Mouse (Mus musculus) embryo, embryonic 9.5 days (tissue): Measurements from ENCODE around the gene Skp1a.
"Not testable (repeated sequence)": the region's sequence is repeated elsewhere in the genome, so short reads cannot be mapped to it uniquely, and the experiment has no call there.

ENCODE experiments used
- DNase-seq: peaks from one replicate; pipeline ENCODE4 v3.0.0-alpha.2; 2017; ENCODE audit errors: extremely low spot score

The Skp1a gene

DNA sequence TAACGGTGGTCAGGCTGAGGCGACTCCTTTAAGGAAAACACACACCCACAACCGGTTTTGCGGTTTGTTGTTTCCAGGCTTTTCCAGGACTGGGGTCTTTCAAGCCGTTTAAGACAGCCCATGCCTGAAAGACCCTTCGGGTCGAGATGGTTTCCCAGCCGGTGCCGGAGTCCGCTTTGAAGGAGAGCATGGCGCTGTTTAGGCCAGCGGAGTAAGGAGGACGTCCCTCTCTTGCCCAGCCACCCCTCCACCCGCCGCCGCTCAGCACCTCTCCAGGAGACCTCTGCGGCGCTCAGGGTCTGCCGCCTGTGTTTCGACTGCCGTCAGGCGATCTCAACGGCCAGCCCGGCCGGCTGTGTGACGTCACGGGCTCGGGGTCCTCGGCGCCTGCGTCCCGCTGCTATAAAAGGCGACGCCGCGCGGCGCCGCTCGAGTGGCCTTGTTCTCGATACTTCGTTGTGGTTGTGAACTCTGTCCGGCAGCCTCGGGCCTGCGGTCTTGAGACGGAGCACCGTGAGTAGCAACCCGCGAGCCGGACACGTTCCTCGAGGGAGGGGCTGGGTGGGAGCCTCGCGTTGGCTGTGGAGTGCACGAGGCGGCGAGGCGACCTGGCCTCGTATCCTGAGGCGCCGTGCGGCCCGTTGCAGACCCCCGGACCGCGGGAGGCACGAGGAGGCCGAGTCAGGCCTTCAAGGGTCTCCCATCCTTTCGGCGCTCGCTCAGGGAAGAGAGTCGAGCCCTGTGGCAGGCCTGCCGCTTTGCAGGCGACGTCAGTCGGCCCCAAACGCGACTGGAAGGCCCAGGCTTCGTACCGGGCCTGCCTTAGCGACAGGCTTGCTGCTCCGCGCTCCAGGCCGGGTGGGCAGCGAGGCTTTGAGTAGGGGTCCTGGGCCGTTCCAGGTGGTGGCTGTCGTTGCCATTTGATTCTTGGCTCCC lies at the start of gene Skp1a:
Skp1a (plus strand) TSS at position 390 of the 936 bp plus-strand sequence.
- DNase-seq, result peak; percentile 93

DNA sequence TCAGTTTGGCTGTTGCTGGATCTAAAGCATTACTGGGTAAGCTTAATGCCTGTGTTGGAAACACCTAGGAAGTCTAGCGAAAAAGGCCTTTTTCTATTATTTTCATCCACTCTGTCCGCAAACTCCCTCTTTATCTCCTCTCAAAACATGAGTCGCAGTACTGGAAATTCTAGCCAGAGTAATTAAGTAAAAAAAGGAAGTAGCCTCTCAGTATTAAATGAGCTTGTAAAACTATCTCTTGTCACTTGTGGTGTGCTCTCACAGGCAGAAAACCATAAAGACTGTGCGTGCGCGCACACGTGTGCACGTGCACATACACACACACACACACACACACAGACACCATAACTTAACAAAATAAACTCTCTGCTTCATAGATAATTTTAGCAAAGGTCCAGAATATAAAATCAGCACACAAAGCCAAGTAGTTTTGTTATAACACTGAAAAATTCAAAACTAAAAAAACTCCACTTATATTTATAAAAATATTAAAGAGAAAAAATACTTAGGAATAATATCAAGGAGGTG lies 35.2 kb upstream of the Skp1a start:
- not testable (repeated sequence) for DNase-seq

DNA sequence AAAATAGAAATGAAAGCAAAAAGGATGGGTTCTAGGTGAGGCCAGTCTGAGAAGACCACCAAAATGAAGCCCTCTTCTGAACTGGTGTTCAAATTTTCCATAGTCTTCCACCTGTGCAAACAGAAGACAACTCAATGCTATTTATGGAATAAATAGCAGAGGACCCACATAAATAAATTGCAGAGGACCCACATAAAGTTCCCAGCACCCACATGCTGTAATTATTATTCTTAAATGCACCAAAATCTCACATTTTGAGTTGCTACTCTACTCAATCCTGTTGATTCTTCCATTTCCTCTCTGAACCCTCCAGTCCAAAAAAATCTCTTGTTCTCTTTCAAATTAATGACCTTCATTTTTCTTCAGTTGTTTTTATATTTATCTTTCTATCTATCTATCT lies 17.9 kb upstream of the Skp1a start, which contains the start of gene Olfr1371:
Olfr1371 (minus strand) TSS at position 101 of the 400 bp plus-strand sequence.
- DNase-seq, result no peak

DNA sequence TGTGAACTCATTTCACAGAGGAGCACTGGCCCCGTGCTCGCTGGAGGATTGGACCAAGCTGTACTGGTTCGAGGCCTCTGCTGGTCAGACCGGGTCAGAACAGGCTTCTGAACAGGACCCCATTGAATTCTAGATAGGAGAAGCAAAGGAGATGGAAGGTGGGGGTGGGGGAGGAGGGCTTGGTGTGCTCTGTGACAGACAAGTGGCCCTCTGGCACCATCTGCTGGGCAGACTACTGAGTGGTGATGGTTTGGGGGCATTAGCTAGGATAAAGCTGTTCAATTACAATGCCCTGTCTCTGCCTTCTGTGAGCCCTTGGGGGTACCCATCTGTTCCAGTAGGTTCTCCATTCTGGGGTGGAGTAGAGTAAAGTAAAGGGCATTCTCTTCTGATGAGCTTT lies 11.5 kb upstream of the Skp1a start:
- peak; percentile 66 for DNase-seq

DNA sequence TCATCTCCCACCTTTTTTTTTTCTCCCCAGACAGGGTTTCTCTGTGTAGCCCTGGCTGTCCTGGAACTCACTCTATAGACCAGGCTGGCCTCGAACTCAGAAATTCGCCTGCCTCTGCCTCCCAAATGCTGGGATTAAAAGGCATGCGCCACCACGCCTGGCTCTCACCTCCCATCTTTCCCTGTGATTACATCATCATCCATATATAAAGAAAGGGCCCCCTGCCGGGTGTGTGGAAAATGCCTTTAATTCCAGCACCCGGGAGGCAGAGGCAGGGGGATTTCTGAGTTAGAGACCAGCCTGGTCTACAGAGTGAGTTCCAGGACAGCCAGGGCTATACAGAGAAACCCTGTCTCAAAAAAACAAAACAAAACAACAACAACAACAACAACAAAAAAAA lies 9.9 kb upstream of the Skp1a start:
- not testable (repeated sequence) for DNase-seq

DNA sequence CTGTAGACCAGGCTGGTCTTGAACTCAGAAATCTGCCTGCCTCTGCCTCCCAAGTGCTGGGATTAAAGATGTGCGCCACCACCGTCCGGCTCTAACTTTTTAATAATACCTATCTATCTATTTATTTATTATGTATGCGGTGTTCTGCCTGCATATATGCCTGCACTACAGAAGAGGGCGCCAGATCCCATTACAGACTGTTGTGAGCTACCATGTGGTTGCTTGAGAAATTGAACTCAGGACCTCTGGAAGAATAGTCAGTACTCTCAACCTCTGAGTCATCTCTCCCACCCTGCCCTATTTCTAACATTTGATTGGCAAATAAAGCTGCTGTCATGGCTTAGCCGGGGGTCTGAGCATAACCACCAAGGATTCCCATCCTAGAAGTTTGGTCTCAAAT lies 8.9 kb upstream of the Skp1a start:
- DNase-seq, result no peak

DNA sequence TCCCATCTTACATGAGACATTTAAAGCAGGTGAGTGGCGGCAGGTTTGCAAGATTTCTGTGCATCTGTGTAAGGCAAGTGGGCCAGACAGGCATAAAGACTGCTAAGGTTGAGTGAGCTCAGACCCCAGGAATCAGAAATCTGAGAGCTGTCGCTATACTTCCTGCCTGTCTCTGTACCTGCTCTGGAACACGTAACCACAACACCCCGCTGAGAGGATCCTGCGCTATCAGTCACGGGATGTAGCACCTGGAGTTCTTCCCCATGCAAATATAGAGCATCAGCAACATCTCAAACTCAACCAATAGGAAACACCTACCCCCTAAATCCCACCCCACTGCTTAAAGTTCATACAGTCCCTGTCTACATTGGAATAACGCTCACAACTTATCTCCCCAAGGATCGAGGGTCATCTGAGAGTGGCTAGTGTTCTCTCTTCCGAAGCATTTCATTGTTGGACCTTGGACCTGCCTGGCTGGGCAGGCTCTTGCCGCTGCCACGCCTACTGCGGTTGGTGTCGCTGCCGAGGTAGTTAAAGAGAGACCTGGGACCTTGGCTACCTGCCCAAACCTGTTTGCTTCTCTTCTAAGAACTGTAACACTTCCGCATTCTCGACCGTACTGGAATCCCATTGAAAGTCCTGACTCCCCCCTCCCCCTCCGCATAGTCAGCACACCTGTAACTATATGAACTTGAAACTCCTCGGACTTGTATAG lies 7.7 kb upstream of the Skp1a start:
- no peak for DNase-seq

DNA sequence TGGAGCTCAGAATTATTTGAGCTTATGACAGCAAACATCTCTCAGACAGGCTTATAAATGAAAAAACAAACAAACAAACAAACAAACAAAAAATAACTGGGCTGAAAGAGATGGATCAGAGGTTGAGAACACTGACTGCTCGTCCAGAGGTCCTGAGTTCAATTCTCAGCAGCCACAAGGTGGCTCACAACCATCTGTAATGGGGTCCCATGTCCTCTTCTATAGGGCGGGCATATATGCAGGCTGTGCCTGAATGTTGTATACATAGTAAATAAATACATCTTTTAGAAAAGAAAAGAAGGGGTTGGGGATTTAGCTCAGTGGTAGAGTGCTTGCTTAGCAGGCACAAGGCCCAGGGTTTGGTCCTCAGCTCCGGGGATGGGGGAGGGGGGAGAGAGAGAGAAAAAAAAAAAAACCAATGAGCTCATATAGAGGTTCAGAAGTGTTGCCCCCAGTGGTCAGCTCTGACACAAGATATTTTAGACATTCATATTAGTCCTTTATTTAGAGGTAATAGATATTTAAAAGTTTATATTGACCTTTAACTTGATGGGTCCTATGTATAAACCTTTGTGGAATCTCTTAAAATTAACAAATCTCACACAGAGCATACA lies 5.7 kb upstream of the Skp1a start:
- no peak for DNase-seq

DNA sequence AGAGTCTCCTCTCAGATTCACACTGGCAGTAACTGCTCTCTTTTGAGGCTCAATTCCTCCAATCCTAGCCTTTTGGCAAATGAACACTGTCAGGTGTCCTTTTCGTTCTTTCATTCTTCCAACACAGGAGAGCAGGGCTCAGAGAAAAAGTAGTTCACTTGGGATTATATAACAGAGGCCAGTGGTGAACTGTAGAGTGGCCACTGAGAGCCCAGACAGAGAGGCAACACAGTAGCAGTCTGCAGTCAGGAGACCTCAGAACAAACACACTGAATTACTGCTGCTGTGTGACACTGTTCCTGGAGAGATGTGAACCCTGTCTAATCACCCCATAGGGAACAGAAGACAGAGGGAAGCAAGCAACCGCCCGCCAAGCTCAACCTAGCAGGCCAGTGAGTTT lies 4.7 kb upstream of the Skp1a start:
- DNase-seq, result no peak

DNA sequence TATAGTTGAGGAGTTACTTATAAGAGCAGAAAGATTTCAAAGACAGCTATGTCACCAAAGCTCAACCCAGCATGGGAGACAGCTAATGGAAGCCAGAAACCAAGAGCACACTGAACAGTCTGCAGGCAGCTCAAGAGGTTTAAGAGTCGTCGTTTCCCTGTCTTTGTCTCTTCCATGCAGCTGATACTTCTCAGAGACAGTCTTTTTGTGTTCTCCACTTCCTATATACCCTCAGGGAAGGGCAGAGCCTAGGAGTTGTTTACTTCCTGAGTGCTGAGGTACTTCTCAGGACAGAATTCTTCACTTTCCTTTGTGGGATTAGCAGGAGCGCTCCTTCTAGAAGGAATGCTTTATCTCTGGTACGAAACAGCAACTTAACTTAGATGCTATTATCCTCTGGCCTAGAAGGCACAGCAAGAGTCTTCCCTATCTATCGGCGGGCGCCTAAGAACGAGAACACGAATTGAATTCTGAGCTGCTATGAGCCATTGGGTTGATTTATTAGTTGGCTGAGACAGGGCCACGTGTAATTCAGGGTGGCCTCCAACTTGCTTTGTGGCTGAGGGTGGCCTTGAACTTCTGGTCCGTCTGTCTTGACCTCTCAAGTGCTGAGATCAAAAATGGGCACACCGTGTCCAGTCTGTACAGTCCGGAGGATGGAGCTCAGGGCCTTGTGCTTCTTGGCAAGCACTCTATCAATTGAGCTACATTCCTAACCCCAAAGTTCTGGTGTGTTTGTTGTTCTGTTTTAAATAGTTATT lies 4.1 kb upstream of the Skp1a start:
- DNase-seq, result no peak

DNA sequence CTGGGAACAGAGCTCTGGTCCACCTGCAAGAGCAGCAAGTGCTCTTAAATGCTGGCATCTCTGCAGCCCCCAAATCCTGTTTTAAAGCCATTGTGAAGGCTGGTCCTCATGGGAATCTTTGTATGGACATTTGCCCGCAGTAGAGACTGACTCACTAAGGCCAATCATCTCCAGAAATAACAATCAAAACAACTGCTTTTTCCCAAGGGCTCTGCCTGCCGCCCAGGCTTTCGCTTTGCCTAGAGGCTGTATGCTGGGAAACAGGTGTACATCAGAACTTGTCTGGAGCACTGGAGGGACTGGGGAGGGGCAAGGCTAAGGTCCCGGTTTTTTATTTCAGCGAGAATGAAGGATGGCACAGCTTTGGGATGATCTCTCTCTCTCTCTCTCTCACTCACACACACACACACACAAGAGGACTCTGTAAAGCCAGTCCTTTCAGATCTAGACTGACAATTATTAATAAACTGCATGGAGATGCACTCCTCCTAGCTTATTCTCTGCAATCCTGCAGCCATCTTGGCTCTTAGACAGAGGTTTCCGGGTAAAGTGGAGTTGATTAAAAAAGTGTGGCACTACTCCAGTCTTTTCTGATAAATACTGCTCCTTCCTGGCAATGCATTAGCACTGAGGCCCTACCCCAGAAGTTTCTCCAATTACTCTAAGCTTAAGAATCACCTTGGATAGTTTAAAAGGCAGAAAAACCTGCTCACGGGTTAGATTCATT lies 2.9 kb upstream of the Skp1a start:
- DNase-seq, result no peak

DNA sequence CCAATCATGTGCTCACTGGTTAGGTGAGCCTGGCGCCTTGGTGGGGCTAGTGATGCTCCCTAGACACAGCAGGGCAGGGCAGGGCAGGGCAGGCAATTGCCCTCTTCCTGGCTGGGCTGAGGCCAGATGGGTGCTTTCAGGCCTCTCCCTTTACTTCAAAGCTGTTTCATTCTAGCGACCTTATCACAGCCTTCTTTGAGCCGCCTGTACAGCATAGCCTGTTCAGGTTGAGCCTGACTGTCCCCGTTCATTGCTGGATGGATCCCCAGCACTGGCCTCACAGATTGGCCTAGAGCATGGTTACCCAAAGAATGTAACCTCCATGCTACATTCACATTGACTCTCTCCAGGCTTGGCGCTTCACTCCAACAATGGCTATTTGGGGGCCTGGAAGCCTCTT lies 1.1 kb upstream of the Skp1a start:
- DNase-seq, result no peak

DNA sequence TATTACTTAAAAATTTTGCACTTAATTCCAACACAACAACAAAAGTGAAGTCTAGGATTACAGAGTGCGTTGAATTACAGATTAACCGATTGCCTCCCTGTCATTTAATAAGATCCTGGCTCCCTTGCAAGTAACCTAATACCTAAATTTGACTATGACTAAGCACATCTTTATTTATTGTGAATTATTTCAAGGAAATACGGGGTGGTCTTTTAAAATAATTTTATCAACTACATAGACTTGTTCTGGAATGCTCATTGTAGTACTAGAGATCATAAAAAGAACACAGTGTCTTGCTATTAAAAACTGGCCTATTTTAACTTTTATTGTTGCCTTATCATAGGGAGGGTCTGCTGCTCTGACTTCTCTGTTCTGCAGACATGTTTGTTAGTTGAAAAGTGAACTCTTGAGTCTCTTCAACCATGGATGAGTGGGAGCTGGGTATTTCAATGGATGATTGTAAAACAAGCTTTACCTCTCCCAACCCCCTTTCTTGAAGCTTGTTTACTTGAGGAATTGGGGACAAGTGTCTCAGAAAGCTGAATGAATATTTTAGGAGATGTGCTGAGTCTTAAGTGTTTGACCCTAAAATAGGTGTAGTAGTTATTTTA lies 1.4 kb downstream of the Skp1a start:
- DNase-seq, result no peak

DNA sequence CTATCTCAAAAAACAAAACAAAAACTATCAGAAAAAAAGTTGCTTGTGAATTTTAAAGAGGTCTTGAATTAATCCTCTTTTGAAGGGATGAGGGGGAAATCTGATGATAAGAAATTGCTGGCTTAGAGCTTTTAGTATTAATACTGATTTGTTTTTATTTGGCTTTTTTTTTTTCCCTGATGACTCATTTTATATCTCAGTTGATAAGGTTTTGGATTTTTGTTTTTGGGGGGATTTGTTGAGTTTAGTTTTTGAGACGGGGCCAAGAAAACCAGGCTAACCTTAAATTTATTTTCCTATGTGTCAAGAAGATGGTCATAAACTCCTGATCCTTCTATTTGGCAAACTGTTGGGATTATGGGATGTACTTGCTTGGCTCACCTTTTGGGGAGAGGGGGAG lies 2.1 kb downstream of the Skp1a start:
- DNase-seq, result no peak

DNA sequence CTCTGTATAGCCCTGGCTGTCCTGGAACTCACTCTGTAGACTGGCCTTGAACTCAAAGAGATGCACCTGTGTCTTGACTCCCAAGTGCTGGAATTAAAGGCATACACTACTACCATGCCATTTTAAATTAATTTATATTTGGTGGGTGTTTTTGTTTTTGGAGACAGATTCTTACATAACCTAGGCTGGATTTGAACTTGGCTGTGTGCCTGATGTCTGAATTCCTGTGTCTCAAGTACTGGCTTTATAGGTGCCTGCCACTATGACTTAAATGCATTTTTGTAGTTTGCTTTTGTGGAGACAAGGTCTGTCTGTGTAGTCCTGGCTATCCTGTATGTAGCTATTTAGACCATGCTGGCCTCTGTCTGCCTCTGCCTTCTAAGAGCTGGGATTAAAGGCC lies 2.7 kb downstream of the Skp1a start:
- no peak for DNase-seq

DNA sequence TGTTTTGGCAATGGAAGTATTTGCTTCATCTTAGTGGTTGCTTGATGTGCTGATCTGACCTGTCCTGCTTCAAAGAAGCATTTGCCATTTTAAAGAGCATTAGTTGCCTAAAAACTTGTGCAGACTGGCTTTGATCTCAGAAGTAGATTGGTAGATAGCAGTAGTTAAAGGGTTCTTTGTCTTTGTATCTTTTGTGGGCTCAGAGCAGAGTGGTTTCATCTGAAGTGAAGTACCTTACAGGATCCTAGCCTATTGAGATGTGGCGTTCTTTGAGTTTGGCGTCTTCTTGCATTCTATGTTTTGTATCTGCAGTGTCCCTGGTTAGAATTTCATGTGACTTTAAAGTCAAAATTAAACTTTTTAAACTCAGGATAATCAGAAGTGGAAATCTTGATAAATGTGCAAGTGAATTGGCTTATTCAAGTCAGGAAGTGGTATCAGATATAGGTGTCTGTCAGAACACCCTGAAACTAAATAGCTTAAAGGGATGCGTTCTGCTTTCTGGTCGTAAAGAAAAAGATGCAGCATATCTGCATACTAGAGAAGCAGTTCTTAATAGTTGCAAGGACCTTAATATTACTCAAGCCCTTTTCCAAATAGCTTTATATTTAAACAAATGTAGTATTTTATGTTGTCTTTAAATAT lies 9.2 kb downstream of the Skp1a start:
- DNase-seq, result no peak

DNA sequence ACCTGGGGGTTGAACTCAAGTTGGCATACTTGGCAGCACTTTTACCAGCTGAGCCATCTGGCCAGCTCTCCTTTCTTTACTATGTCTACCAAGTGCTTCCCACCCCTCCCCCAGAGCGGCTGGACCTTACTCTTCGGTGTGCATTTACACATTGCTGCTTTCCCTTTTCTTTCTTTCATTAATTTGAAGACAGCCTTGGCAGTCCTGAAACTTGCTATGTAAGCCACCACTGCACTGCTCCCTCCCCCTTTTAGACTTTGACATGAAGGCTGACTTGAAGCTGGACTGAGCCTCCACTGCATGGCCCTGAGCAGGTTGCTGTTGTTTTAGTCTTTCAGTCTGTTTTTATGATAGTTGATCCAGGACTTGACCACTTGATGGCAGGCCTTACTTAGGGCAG lies 17.7 kb downstream of the Skp1a start:
- DNase-seq, result no peak

DNA sequence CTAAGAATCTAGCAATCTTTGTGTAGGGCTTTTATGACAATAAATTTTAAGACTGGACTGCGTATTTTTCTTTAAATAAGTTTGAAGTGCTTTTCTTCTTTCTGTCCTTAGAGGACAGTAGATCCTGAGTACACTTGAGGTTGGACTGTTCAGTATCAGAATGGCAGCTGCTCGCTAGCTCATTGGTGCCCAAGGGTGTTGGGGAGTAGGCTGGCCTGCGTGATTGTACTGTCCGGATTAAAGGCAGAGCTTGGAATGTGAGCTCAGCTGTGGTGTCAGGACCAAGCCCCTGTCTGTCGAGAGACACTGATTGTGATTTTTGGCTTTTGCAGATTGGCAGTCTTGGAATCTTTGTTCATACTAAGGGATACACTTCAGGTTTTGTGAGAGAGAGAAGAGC lies 20.0 kb downstream of the Skp1a start:
- no peak for DNase-seq

DNA sequence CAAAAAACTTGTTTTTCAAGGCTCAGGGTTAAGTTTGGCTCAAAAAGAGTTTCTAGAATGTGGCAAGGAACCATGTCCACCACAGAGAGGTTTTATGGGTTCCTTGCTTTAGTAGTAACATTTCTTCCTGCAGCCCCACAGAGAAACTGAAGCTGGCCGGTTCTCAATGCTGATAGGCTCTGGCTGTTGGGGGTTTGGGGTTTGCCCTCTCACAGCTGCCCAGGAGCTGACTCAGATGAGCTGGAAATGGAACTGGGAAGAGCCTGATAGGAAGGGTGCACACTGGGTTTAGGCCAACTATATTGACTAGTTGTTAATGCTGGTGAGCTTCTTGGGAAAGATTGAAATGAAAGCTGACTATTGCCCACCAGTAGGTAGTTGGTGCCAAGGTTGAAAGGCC lies 20.9 kb downstream of the Skp1a start:
- no peak for DNase-seq
